Mouse (Mus musculus): ENCODE measurements around the gene Spns3. TPM values are rescaled to one million over a fixed set of nuclear protein-coding genes. Genes with fewer than 3 reads are reported as not detected.
A peak's percentile ranks its signal among the peaks of the same experiment; 100 is the strongest.

The Spns3 gene
- total RNA-seq (2021) = under 1 TPM in 1 of 2 experiments, not detected in 1; 0.22 TPM
- long read RNA-seq, experiment 1 = 0 reads
- long read RNA-seq, experiment 2 = 0 reads

GRCm38 (mm10) chr11:72550134-72550988 is at the start of gene Spns3:
Gene Spns3, minus strand, starts transcription at chr11:72550506.
- no peak for DNase-seq (ENCODE audit: low spot score in 2 of 2)

- DNase-seq (ENCODE audit: low spot score in 2 of 2) = no peak
These were observed 47.5 kb upstream of the Spns3 start for GRCm38 (mm10) chr11:72597780-72598179.

GRCm38 (mm10) chr11:72595010-72595737 is 44.9 kb upstream of the Spns3 start:
- no peak for DNase-seq (ENCODE audit: low spot score in 2 of 2)

- DNase-seq (ENCODE audit: low spot score in 2 of 2) = no peak
These were observed 37.4 kb upstream of the Spns3 start for GRCm38 (mm10) chr11:72587537-72588233.

- DNase-seq (ENCODE audit: low spot score in 2 of 2) = no peak
These were observed 36.3 kb upstream of the Spns3 start for GRCm38 (mm10) chr11:72586570-72586969.

GRCm38 (mm10) chr11:72583092-72583491 is 32.8 kb upstream of the Spns3 start:
- DNase-seq (ENCODE audit: low spot score in 2 of 2) = no peak

GRCm38 (mm10) chr11:72582448-72582705 is 32.1 kb upstream of the Spns3 start:
- DNase-seq (ENCODE audit: low spot score in 2 of 2) = no peak

- no peak for DNase-seq (ENCODE audit: low spot score in 2 of 2)
These were observed 31.5 kb upstream of the Spns3 start for GRCm38 (mm10) chr11:72581609-72582447.

- DNase-seq (ENCODE audit: low spot score in 2 of 2) = no peak
These were observed 28.2 kb upstream of the Spns3 start for GRCm38 (mm10) chr11:72578471-72578870.

GRCm38 (mm10) chr11:72576466-72577351 is 26.4 kb upstream of the Spns3 start:
- no peak for DNase-seq (ENCODE audit: low spot score in 2 of 2)

- DNase-seq (ENCODE audit: low spot score in 2 of 2) = no peak
These were observed 25.8 kb upstream of the Spns3 start for GRCm38 (mm10) chr11:72576111-72576465.

- DNase-seq (ENCODE audit: low spot score in 2 of 2) = no peak
These were observed 23.5 kb upstream of the Spns3 start for GRCm38 (mm10) chr11:72573819-72574218.

- DNase-seq (ENCODE audit: low spot score in 2 of 2) = peak; percentile 79 to 83
These were observed 20.1 kb upstream of the Spns3 start for GRCm38 (mm10) chr11:72570319-72570979.

GRCm38 (mm10) chr11:72569671-72570318 is 19.5 kb upstream of the Spns3 start:
- DNase-seq (ENCODE audit: low spot score in 2 of 2) = no peak

GRCm38 (mm10) chr11:72569051-72569450 is 18.7 kb upstream of the Spns3 start:
- DNase-seq (ENCODE audit: low spot score in 2 of 2) = no peak

- DNase-seq (ENCODE audit: low spot score in 2 of 2) = no peak
These were observed 16.6 kb upstream of the Spns3 start for GRCm38 (mm10) chr11:72566816-72567338.

GRCm38 (mm10) chr11:72566304-72566703 is 16.0 kb upstream of the Spns3 start:
- no peak for DNase-seq (ENCODE audit: low spot score in 2 of 2)

- DNase-seq (ENCODE audit: low spot score in 2 of 2) = no peak
These were observed 14.0 kb upstream of the Spns3 start for GRCm38 (mm10) chr11:72564232-72564807.
